Mouse (Mus musculus): ENCODE measurements at regions not wholly inside any gene's neighbourhood (a gene's known extent, or its start where the extent isn't known, plus 50 kb on each side); places are given as distances from the start of the nearest gene placed in this dataset.

DNA sequence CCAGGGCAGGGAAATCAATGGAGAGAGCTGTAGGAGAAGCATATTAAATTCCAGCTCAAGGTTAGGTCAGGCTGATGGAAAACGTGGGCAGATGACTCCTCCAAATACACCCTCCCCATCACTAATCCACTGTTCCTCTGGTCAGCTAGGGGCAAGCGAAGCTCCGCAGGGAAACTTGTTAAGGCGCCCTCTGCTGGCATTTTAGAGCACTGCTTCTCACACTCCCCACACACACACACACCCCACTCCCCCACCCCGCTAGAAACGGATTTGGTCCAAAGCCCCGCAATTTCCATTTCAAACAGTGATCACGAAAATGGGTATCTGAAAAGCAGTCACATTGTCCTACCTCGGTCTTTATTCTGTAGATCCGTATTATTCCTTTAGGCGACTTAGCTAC lies 259.0 kb upstream of the Gpc5 start:
- no peak for TF ChIP-seq POLR2A (IDR thresholded peaks at IDR 0.05; ENCODE audit: low read depth, low read length)
- no peak for TF ChIP-seq CTCF (IDR thresholded peaks at IDR 0.05; ENCODE audit: extremely low read depth, insufficient read length, insufficient replicate concordance, low read depth, low read length)
- WGBS, result 75% methylated on average over 11 of the region's 11 CpGs
- H3K36me3 ChIP-seq (ENCODE audit: control insufficient read depth, insufficient read depth, low read length), result no peaks in the 10 kb centered on the region

GRCm38 (mm10) chr14:114836723-114837349 lies 255.2 kb upstream of the Gpc5 start:
- 24% methylated on average over 3 of the region's 3 CpGs for WGBS
- TF ChIP-seq CTCF (IDR thresholded peaks at IDR 0.05; ENCODE audit: extremely low read depth, insufficient read length, insufficient replicate concordance, low read depth, low read length) (no peak), POLR2A (IDR thresholded peaks at IDR 0.05; ENCODE audit: low read depth, low read length) (no peak)
- Histone ChIP-seq H3K4me1 (ENCODE audit: control insufficient read depth, insufficient read depth, insufficient read length, low read length) (no peaks in the 10 kb centered on the region), H3K4me3 (ENCODE audit: low read depth, low read length) (no peak overlapping the region), H3K36me3 (ENCODE audit: control insufficient read depth, insufficient read depth, low read length) (no peaks in the 10 kb centered on the region), H3K27me3 (ENCODE audit: control insufficient read depth, insufficient read depth, low read length) (no peaks in the 10 kb centered on the region), H3K27ac (ENCODE audit: insufficient read depth, low read depth, low read length) (no peak overlapping the region)

More for the DNA sequence above, 259.0 kb upstream of the Gpc5 start:
- no peaks in the 10 kb centered on the region for H3K27me3 ChIP-seq (ENCODE audit: control insufficient read depth, insufficient read depth, low read length)
- H3K4me3 ChIP-seq (ENCODE audit: low read depth, low read length), result no peak overlapping the region
- H3K27ac ChIP-seq (ENCODE audit: insufficient read depth, low read depth, low read length), result no peak overlapping the region
- no peaks in the 10 kb centered on the region for H3K4me1 ChIP-seq (ENCODE audit: control insufficient read depth, insufficient read depth, insufficient read length, low read length)

DNA sequence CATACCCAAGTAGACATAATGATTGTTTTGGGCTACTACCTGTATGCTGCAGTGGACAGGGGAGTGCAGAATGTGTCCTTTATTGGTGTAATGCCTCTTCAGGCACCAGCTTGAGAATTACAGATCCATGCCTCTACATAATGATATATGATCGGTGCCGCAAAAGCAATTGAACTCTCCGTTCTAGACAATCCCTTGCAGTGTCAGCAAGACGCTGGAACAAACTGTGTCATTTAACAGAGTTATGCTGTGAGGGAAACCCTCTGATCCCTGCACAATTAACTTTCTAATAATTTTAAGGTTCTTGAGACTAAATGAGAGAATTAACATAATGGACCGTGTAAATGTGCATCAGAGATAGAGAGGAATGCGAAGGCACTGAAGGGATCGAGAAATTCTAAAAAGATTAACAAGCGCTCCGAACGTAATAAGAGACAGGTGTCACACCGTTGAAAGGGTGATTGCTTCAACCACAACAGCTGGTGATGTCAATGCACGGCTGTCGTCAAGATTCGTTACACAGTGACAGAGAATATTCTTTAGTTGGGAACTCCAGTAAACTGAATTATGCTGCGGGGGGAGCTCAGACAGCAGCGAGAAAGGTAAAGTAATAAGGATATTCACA lies 254.3 kb upstream of the Gpc5 start:
- 40% methylated on average over 16 of the region's 16 CpGs for WGBS
- Histone ChIP-seq H3K4me3 (ENCODE audit: low read depth, low read length) (no peak overlapping the region), H3K27ac (ENCODE audit: insufficient read depth, low read depth, low read length) (no peak overlapping the region), H3K36me3 (ENCODE audit: control insufficient read depth, insufficient read depth, low read length) (no peaks in the 10 kb centered on the region), H3K27me3 (ENCODE audit: control insufficient read depth, insufficient read depth, low read length) (no peaks in the 10 kb centered on the region), H3K4me1 (ENCODE audit: control insufficient read depth, insufficient read depth, insufficient read length, low read length) (no peaks in the 10 kb centered on the region)
- no peak for TF ChIP-seq POLR2A (IDR thresholded peaks at IDR 0.05; ENCODE audit: low read depth, low read length)
- no peak for TF ChIP-seq CTCF (IDR thresholded peaks at IDR 0.05; ENCODE audit: extremely low read depth, insufficient read length, insufficient replicate concordance, low read depth, low read length)

GRCm38 (mm10) chr14:114839340-114839903 lies 252.6 kb upstream of the Gpc5 start:
- 82% methylated on average over 2 of the region's 2 CpGs for WGBS
- Histone ChIP-seq H3K4me1 (ENCODE audit: control insufficient read depth, insufficient read depth, insufficient read length, low read length) (no peaks in the 10 kb centered on the region), H3K27ac (ENCODE audit: insufficient read depth, low read depth, low read length) (no peak overlapping the region), H3K27me3 (ENCODE audit: control insufficient read depth, insufficient read depth, low read length) (no peaks in the 10 kb centered on the region), H3K36me3 (ENCODE audit: control insufficient read depth, insufficient read depth, low read length) (no peaks in the 10 kb centered on the region), H3K4me3 (ENCODE audit: low read depth, low read length) (no peak overlapping the region)
- TF ChIP-seq POLR2A (IDR thresholded peaks at IDR 0.05; ENCODE audit: low read depth, low read length) (no peak), CTCF (IDR thresholded peaks at IDR 0.05; ENCODE audit: extremely low read depth, insufficient read length, insufficient replicate concordance, low read depth, low read length) (no peak)

DNA sequence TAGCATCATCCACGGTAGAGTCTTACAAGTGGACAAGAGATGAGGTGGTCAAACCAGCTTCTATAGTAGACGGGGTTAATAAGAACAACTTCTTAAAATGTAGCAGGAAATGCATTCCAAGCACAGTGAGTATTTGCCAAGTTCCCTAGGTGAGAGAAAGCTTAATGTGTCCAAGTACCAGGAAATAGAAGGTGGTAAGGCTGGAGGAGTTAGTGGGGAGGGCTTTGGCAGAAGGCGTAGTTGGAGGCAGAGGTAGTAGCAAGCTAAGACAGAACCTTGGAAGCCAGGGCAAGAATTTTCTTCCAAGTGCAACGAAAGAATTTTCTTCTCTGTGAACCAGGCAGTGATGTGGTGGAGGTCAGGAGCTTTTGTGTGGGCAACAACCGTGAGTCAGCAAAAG lies 251.2 kb upstream of the Gpc5 start:
- no peak overlapping the region for H3K4me3 ChIP-seq (ENCODE audit: low read depth, low read length)
- H3K4me1 ChIP-seq (ENCODE audit: control insufficient read depth, insufficient read depth, insufficient read length, low read length), result no peaks in the 10 kb centered on the region
- no peak overlapping the region for H3K27ac ChIP-seq (ENCODE audit: insufficient read depth, low read depth, low read length)
- H3K27me3 ChIP-seq (ENCODE audit: control insufficient read depth, insufficient read depth, low read length), result no peaks in the 10 kb centered on the region
- TF ChIP-seq POLR2A (IDR thresholded peaks at IDR 0.05; ENCODE audit: low read depth, low read length) (no peak), CTCF (IDR thresholded peaks at IDR 0.05; ENCODE audit: extremely low read depth, insufficient read length, insufficient replicate concordance, low read depth, low read length) (no peak)
- H3K36me3 ChIP-seq (ENCODE audit: control insufficient read depth, insufficient read depth, low read length), result no peaks in the 10 kb centered on the region
- 64% methylated on average over 5 of the region's 5 CpGs for WGBS

GRCm38 (mm10) chr14:114841552-114841951 lies 250.5 kb upstream of the Gpc5 start:
- TF ChIP-seq CTCF (IDR thresholded peaks at IDR 0.05; ENCODE audit: extremely low read depth, insufficient read length, insufficient replicate concordance, low read depth, low read length) (no peak), POLR2A (IDR thresholded peaks at IDR 0.05; ENCODE audit: low read depth, low read length) (no peak)
- 33% methylated on average over 5 of the region's 5 CpGs for WGBS
- H3K4me3 ChIP-seq (ENCODE audit: low read depth, low read length), result no peak overlapping the region

DNA sequence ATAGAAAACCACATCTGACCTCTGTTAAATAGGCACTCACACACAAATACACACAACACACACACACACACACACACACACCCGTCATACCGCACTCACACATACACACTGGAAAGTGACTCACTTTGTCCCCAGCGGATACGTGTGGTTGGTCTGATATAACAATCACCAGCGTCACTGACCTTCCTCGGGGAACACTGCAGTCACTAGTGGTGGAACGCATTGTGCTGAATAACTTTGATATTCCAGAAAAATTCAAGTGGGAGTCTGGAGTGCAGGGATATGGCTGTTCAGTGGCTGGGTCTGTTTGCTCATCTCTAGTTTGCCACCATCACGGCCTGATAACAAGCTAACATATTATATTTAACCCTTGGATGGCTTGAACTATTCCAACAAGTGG lies 249.7 kb upstream of the Gpc5 start:
- Histone ChIP-seq H3K36me3 (ENCODE audit: control insufficient read depth, insufficient read depth, low read length) (no peaks in the 10 kb centered on the region), H3K27ac (ENCODE audit: insufficient read depth, low read depth, low read length) (no peak overlapping the region), H3K4me3 (ENCODE audit: low read depth, low read length) (no peak overlapping the region), H3K27me3 (ENCODE audit: control insufficient read depth, insufficient read depth, low read length) (no peaks in the 10 kb centered on the region), H3K4me1 (ENCODE audit: control insufficient read depth, insufficient read depth, insufficient read length, low read length) (no peaks in the 10 kb centered on the region)
- 64% methylated on average over 8 of the region's 8 CpGs for WGBS
- TF ChIP-seq CTCF (IDR thresholded peaks at IDR 0.05; ENCODE audit: extremely low read depth, insufficient read length, insufficient replicate concordance, low read depth, low read length) (no peak), POLR2A (IDR thresholded peaks at IDR 0.05; ENCODE audit: low read depth, low read length) (no peak)

More at GRCm38 (mm10) chr14:114841552-114841951, 250.5 kb upstream of the Gpc5 start:
- no peaks in the 10 kb centered on the region for H3K4me1 ChIP-seq (ENCODE audit: control insufficient read depth, insufficient read depth, insufficient read length, low read length)
- no peak overlapping the region for H3K27ac ChIP-seq (ENCODE audit: insufficient read depth, low read depth, low read length)
- H3K27me3 ChIP-seq (ENCODE audit: control insufficient read depth, insufficient read depth, low read length), result no peaks in the 10 kb centered on the region
- no peaks in the 10 kb centered on the region for H3K36me3 ChIP-seq (ENCODE audit: control insufficient read depth, insufficient read depth, low read length)
